Mouse (Mus musculus) kidney, postnatal 0 days (tissue): ENCODE results near the gene Adam17. TPM values are rescaled to one million over a fixed set of nuclear protein-coding genes. Genes with fewer than 3 reads are reported as not detected.
A peak's percentile ranks its signal among the peaks of the same experiment; 100 is the strongest.

ENCODE experiments used
- ATAC-seq: fragments of 200-750 bp; cut with Nextera tagmentation; replicated peaks from 2 replicates; pipeline ENCODE4 v1.8.0; 2017; ENCODE audit warnings: low read depth, moderate number of reproducible peaks, moderate TSS enrichment, moderate library complexity; ENCODE audit not compliant: low FRiP score
- DNase-seq: peaks from one replicate; pipeline ENCODE4 v3.0.0-alpha.2; 2016; ENCODE audit warnings: low spot score
- H3K27ac ChIP-seq: fragments of 300-500 bp; sonication (generic); 2 replicates; pipeline ENCODE4 v1.5.1; 2014; ENCODE audit warnings: mild to moderate bottlenecking
- H3K27me3 ChIP-seq: fragments of 300-500 bp; sonication (generic); 2 replicates; pipeline ENCODE4 v1.6.1; 2014; ENCODE audit warnings: low read length, mixed read lengths; ENCODE audit not compliant: insufficient read depth
- H3K36me3 ChIP-seq: fragments of 300-500 bp; sonication (generic); 2 replicates; pipeline ENCODE4 v1.6.1; 2014; ENCODE audit warnings: low read length, mixed read lengths; ENCODE audit not compliant: insufficient read depth
- H3K4me1 ChIP-seq: fragments of 300-500 bp; sonication (generic); replicated peaks from 2 replicates; pipeline ENCODE4 v1.6.1; 2014; ENCODE audit warnings: antibody characterized with exemption, low read length, mixed read lengths; ENCODE audit not compliant: insufficient read depth
- H3K4me2 ChIP-seq: fragments of 300-500 bp; sonication (generic); 2 replicates; pipeline ENCODE4 v1.6.1; 2014; ENCODE audit warnings: mild to moderate bottlenecking, low read length, moderate library complexity, mixed read lengths
- H3K4me3 ChIP-seq: fragments of 300-500 bp; sonication (generic); replicated peaks from 2 replicates; pipeline ENCODE4 v1.5.1; 2014; ENCODE audit warnings: low read depth, low read length
- H3K9ac ChIP-seq: fragments of 300-500 bp; sonication (generic); 2 replicates; pipeline ENCODE4 v1.6.1; 2014; ENCODE audit warnings: low read depth, low read length
- H3K9me3 ChIP-seq: fragments of 300-500 bp; sonication (generic); replicated peaks from 2 replicates; pipeline ENCODE4 v1.6.1; 2016; ENCODE audit warnings: low read length, inconsistent platforms, mixed read lengths
- CTCF ChIP-seq: IDR thresholded peaks from 2 replicates; pipeline ENCODE4 v1.5.1; 2016; ENCODE audit warnings: antibody characterized with exemption, low read depth, mild to moderate bottlenecking, moderate library complexity
- WGBS: fragments of 180-500 bp; shearing (Covaris S2); extraction: QIAGEN DNeasy Blood & Tissue Kit; methylation state at CpG from one replicate; pipeline ENCODE4 v1.1.7; 2014; 5-methylcytosine and 5-hydroxymethylcytosine counted together
- polyA plus RNA-seq: library from polyadenylated mRNA; unstranded; fragments of >200 nt; fragmentation: Nextera tagmentation; extraction: Ambion mirVana; gene quantifications from 2 replicates; pipeline ENCODE4 v1.2.1, GENCODE M21; 2015

Gene Adam17
- polyA plus RNA-seq, 1 experiment from 2014 or later, result 34.6 TPM

- WGBS, result 92% methylated on average over 5 of the region's 5 CpGs
- Histone ChIP-seq H3K9ac (no peak overlapping the region), H3K27me3 (no peaks in the 10 kb centered on the region), H3K9me3 (no peaks in the 10 kb centered on the region), H3K36me3 (peaks cover 42% of the 10 kb centered on the region), H3K4me2 (no peak overlapping the region), H3K4me3 (no peak overlapping the region), H3K27ac (no peak overlapping the region), H3K4me1 (no peaks in the 10 kb centered on the region)
- ATAC-seq (no peak), DNase-seq (no peak)
- no peak for TF ChIP-seq CTCF
These were observed 39.7 kb downstream of the Adam17 start for GRCm38 (mm10) chr12:21333766-21334165.

GRCm38 (mm10) chr12:21333021-21333420, 40.4 kb downstream of the Adam17 start:
- no peak for ATAC-seq
- DNase-seq, result no peak

GRCm38 (mm10) chr12:21331711-21332110, 41.7 kb downstream of the Adam17 start:
- Histone ChIP-seq H3K27ac (no peak overlapping the region), H3K9ac (no peak overlapping the region), H3K36me3 (peaks cover 53% of the 10 kb centered on the region), H3K9me3 (no peaks in the 10 kb centered on the region), H3K4me2 (no peak overlapping the region), H3K27me3 (no peaks in the 10 kb centered on the region), H3K4me1 (no peaks in the 10 kb centered on the region), H3K4me3 (no peak overlapping the region)
- ATAC-seq, result no peak
- DNase-seq, result no peak
- WGBS, result 83% methylated on average over 6 of the region's 6 CpGs
- TF ChIP-seq CTCF, result no peak

More at GRCm38 (mm10) chr12:21333021-21333420, 40.4 kb downstream of the Adam17 start:
- Histone ChIP-seq H3K36me3 (peaks cover 44% of the 10 kb centered on the region), H3K27me3 (no peaks in the 10 kb centered on the region), H3K27ac (no peak overlapping the region), H3K4me2 (no peak overlapping the region), H3K9me3 (no peaks in the 10 kb centered on the region), H3K4me1 (no peaks in the 10 kb centered on the region), H3K4me3 (no peak overlapping the region), H3K9ac (no peak overlapping the region)
- TF ChIP-seq CTCF, result no peak
- WGBS, result 89% methylated on average over 7 of the region's 7 CpGs

DNA sequence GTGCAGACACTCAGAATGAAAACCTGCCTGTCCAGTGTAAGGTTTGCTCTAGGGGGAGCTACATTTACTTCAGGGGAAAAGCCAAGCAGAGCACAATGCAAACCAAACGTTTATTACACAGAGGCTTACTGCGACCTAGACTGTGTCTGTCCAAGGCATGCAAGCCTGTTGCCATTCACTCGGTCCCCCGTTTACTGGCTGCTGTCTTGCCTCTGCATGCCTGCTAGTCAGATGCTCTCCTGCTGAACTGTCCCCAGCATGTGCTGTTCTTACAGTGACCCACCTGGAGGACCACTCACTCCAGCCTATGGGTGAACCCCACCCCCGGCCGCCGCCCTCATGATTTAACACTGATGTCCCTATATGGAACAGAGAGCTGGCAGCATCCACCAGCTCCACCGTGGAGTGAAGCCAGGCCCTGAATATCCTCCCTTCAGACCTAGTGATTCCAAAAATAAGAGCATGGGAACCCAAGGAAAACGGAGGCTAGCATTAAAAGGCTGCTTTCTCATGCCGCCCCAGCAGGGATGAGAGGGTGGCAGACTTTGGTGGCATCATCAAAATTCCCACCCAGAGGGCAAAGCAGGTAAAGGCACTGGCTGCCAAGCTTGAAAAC, 42.4 kb downstream of the Adam17 start:
- Histone ChIP-seq H3K27me3 (no peaks in the 10 kb centered on the region), H3K36me3 (peaks cover 58% of the 10 kb centered on the region), H3K27ac (no peak overlapping the region), H3K9ac (no peak overlapping the region), H3K9me3 (no peaks in the 10 kb centered on the region), H3K4me1 (no peaks in the 10 kb centered on the region), H3K4me3 (no peak overlapping the region), H3K4me2 (no peak overlapping the region)
- ATAC-seq, result no peak
- WGBS, result 80% methylated on average over 10 of the region's 10 CpGs
- peak; percentile 16; the same call in 1 of the 2 replicates for TF ChIP-seq CTCF
- no peak for DNase-seq

- DNase-seq, result no peak
- H3K27me3 ChIP-seq, result no peaks in the 10 kb centered on the region
- TF ChIP-seq CTCF, result no peak
- H3K4me1 ChIP-seq, result no peaks in the 10 kb centered on the region
- no peak overlapping the region for H3K27ac ChIP-seq
- no peak for ATAC-seq
- peaks cover 63% of the 10 kb centered on the region for H3K36me3 ChIP-seq
- WGBS, result 85% methylated on average over 9 of the region's 9 CpGs
- H3K4me3 ChIP-seq, result no peak overlapping the region
- no peaks in the 10 kb centered on the region for H3K9me3 ChIP-seq
- no peak overlapping the region for H3K9ac ChIP-seq
- no peak overlapping the region for H3K4me2 ChIP-seq
These were observed 43.6 kb downstream of the Adam17 start for GRCm38 (mm10) chr12:21329661-21330400.

DNA sequence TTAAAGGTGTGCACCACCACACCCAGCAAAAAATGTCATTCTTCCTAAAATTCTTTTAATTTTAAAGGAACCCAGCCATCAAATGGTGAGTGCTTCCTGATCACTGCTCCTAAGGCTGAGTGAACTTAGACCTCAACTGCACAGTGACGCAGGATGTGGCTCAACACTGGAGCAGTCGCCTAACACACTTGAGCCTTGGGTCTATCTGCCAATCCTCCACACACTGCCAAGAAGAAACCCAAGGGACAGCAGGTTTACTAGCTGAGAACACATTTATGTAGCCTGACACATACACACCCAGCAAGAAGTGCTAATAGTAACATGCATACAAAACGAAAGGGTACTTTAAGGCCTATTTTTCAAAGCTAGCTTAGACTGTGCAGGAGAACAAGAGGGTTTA, 47.1 kb downstream of the Adam17 start:
- H3K9ac ChIP-seq, result no peak overlapping the region
- H3K27me3 ChIP-seq, result no peaks in the 10 kb centered on the region
- no peak overlapping the region for H3K4me2 ChIP-seq
- H3K27ac ChIP-seq, result no peak overlapping the region
- no peaks in the 10 kb centered on the region for H3K9me3 ChIP-seq
- no peak for ATAC-seq
- no peak for TF ChIP-seq CTCF
- DNase-seq, result no peak
- no peak overlapping the region for H3K4me3 ChIP-seq
- H3K36me3 ChIP-seq, result peaks cover 58% of the 10 kb centered on the region
- H3K4me1 ChIP-seq, result no peaks in the 10 kb centered on the region
- WGBS, result 84% methylated on average over 3 of the region's 3 CpGs
